Mouse (Mus musculus) heart, adult 8-10 months (tissue): ENCODE data around the gene Eno3. TPM values are rescaled to one million over a fixed set of nuclear protein-coding genes. Genes with fewer than 3 reads are reported as not detected.

ENCODE experiments used
- microRNA-seq: library from miRNA; unstranded; fragments of <30 nt; microRNA quantifications from one replicate; pipeline ENCODE4 v1.2.0, GENCODE M21; 2022
- total RNA-seq, 4 experiments: library from RNA; stranded (reverse); gene quantifications; 2 replicates each; pipeline ENCODE4 v1.2.4; 2022

Gene Eno3
- total RNA-seq, 4 experiments from 2014 or later = 1,693 to 1,917 (median 1,770) TPM

Small RNA genes lying within 50 kb of the gene (microRNA-seq; reads per million reads assigned to microRNA genes)
- not detected for gene Mir6925

Other genes with a start within 250 kb of the Eno3 start
- gene Pelp1, start 247.2 kb upstream of the Eno3 start, total RNA-seq = 10 to 100 TPM; 19.1 to 23.0 (median 20.6) TPM
- 10 to 100 TPM in 2 of 4 experiments, 1 to 10 TPM in 2; 9.0 to 10.9 (median 9.9) TPM for gene Arrb2, start 224.6 kb upstream of the Eno3 start, total RNA-seq
- gene Med11, start 205.3 kb upstream of the Eno3 start, total RNA-seq = 10 to 100 TPM in 1 of 4 experiments, 1 to 10 TPM in 3; 5.9 to 10.6 (median 6.9) TPM
- 1 to 10 TPM; 1.1 to 2.7 (median 1.9) TPM for gene Zmynd15, start 197.8 kb upstream of the Eno3 start, total RNA-seq
- gene Cxcl16, start 197.2 kb upstream of the Eno3 start, total RNA-seq = 10 to 100 TPM in 1 of 4 experiments, 1 to 10 TPM in 3; 8.4 to 10.3 (median 9.6) TPM
- 1 to 10 TPM in 3 of 4 experiments, under 1 TPM in 1; 0.49 to 2.2 (median 1.5) TPM for gene Tm4sf5, start 152.0 kb upstream of the Eno3 start, total RNA-seq
- not detected for gene Vmo1, start 142.6 kb upstream of the Eno3 start, total RNA-seq
- not detected for gene Gltpd2, start 138.0 kb upstream of the Eno3 start, total RNA-seq
- gene Psmb6, start 131.8 kb upstream of the Eno3 start, total RNA-seq = 100 to 1,000 TPM; 218 to 249 (median 234) TPM
- gene Gm40193, start 124.3 kb upstream of the Eno3 start, total RNA-seq = not detected
- 1 to 10 TPM; 6.2 to 8.6 (median 8.2) TPM for gene Pld2, start 117.1 kb upstream of the Eno3 start, total RNA-seq
- gene Mink1, start 94.3 kb upstream of the Eno3 start, total RNA-seq = 10 to 100 TPM; 47.8 to 52.8 (median 49.4) TPM
- gene 4930544D05Rik, start 41.4 kb upstream of the Eno3 start, total RNA-seq = not detected
- gene Chrne, start 38.0 kb upstream of the Eno3 start, total RNA-seq = not detected
- under 1 TPM; 0.31 to 0.55 (median 0.54) TPM for gene Gp1ba, start 18.1 kb upstream of the Eno3 start, total RNA-seq
- 10 to 100 TPM; 53.0 to 67.3 (median 58.7) TPM for gene Rnf167, start 10.0 kb upstream of the Eno3 start, total RNA-seq
- gene Slc25a11, start 9.7 kb upstream of the Eno3 start, total RNA-seq = 100 to 1,000 TPM; 640 to 724 (median 656) TPM
- 100 to 1,000 TPM; 243 to 295 (median 274) TPM for gene Pfn1, start 2.6 kb upstream of the Eno3 start, total RNA-seq
- gene Spag7, start 12.2 kb downstream of the Eno3 start, total RNA-seq = 100 to 1,000 TPM in 1 of 4 experiments, 10 to 100 TPM in 3; 89.6 to 119 (median 95.7) TPM
- gene Camta2, start 30.9 kb downstream of the Eno3 start, total RNA-seq = 10 to 100 TPM; 32.4 to 41.1 (median 34.2) TPM
- 1 to 10 TPM; 5.1 to 6.7 (median 5.6) TPM for gene Inca1, start 43.0 kb downstream of the Eno3 start, total RNA-seq
- 100 to 1,000 TPM; 456 to 555 (median 507) TPM for gene Kif1c, start 43.3 kb downstream of the Eno3 start, total RNA-seq
- gene Zfp3, start 107.0 kb downstream of the Eno3 start, total RNA-seq = 1 to 10 TPM; 6.1 to 8.6 (median 7.5) TPM
- gene Scimp, start 155.4 kb downstream of the Eno3 start, total RNA-seq = under 1 TPM; 0.25 to 0.97 (median 0.53) TPM
- gene Rabep1, start 187.6 kb downstream of the Eno3 start, total RNA-seq = 10 to 100 TPM; 35.9 to 40.8 (median 36.5) TPM